Mouse (Mus musculus) urinary bladder, postnatal 36 days (tissue): ENCODE measurements around the gene Tjp2.
A peak's percentile ranks its signal among the peaks of the same experiment; 100 is the strongest.
"Not testable (repeated sequence)": the region's sequence is repeated elsewhere in the genome, so short reads cannot be mapped to it uniquely, and the experiment has no call there.

ENCODE experiments used
- DNase-seq, 2 experiments: peaks; one replicate each; pipeline ENCODE4 v3.0.0; 2022; ENCODE audit warnings: low spot score in 2 of 2, mixed read lengths in 1 of 2

The Tjp2 gene

GRCm38 (mm10) chr19:24224500-24225304, at the start of gene Tjp2:
Tjp2 (minus strand) TSS chr19:24225030.
- peak; percentile 70 to 80 for DNase-seq

GRCm38 (mm10) chr19:24274281-24274680, 49.5 kb upstream of the Tjp2 start:
- no peak for DNase-seq

- peak; percentile 78 to 87 for DNase-seq
Observed at GRCm38 (mm10) chr19:24271746-24272426, 47.1 kb upstream of the Tjp2 start.

- peak in 1 of 2 experiments; percentile 40 for DNase-seq
Observed at GRCm38 (mm10) chr19:24271326-24271725, 46.5 kb upstream of the Tjp2 start.

- no peak for DNase-seq
Observed at GRCm38 (mm10) chr19:24268531-24268930, 43.7 kb upstream of the Tjp2 start.

- DNase-seq: no peak
Observed at GRCm38 (mm10) chr19:24266046-24266830, 41.4 kb upstream of the Tjp2 start.

- peak; percentile 74 to 77 for DNase-seq
Observed at GRCm38 (mm10) chr19:24264991-24265390, 40.2 kb upstream of the Tjp2 start.

- no peak for DNase-seq
Observed at GRCm38 (mm10) chr19:24262736-24263135, 37.9 kb upstream of the Tjp2 start.

GRCm38 (mm10) chr19:24259390-24260351, 34.8 kb upstream of the Tjp2 start:
- no peak for DNase-seq

- DNase-seq: no peak
Observed at GRCm38 (mm10) chr19:24258368-24258767, 33.5 kb upstream of the Tjp2 start.

GRCm38 (mm10) chr19:24257962-24258361, 33.1 kb upstream of the Tjp2 start:
- DNase-seq: no peak

GRCm38 (mm10) chr19:24253657-24254260, 28.9 kb upstream of the Tjp2 start:
- no peak for DNase-seq

- DNase-seq: no peak
Observed at GRCm38 (mm10) chr19:24251869-24252268, 27.0 kb upstream of the Tjp2 start.

GRCm38 (mm10) chr19:24243340-24243739, 18.5 kb upstream of the Tjp2 start:
- DNase-seq: no peak

- no peak for DNase-seq
Observed at GRCm38 (mm10) chr19:24241799-24242546, 17.1 kb upstream of the Tjp2 start.

GRCm38 (mm10) chr19:24241271-24241670, 16.4 kb upstream of the Tjp2 start:
- no peak for DNase-seq

- no peak for DNase-seq
Observed at GRCm38 (mm10) chr19:24238011-24238410, 13.2 kb upstream of the Tjp2 start.

GRCm38 (mm10) chr19:24232356-24232755, 7.5 kb upstream of the Tjp2 start:
- DNase-seq: not testable (repeated sequence)

- peak; percentile 71 to 82 for DNase-seq
Observed at GRCm38 (mm10) chr19:24225305-24225696, 471 bp upstream of the Tjp2 start.

GRCm38 (mm10) chr19:24223851-24224251, 979 bp downstream of the Tjp2 start:
- no peak for DNase-seq
